Mouse (Mus musculus): ENCODE data around the gene Pou2f3.
A peak's percentile ranks its signal among the peaks of the same experiment; 100 is the strongest.

Gene Pou2f3

DNA sequence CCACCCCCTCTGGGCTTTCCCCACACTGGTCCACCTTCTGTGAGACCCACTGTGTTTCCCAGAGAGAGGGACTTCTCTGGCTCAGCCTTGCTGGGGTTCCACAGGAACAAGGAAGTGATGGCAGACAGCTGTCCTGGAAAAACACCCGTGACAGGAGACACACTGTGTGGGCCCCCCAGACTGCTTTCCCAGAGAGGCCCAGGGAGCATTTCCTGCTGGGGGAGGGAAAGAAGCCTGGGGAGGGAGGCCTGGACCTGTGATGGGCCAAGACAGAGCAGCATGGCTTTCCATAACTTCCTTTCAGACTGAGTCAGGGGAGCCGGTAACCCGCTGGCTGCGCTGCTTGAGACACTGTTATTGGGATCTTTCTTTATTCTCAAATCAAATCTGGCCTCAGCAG lies 20.7 kb upstream of the Pou2f3 start:
- no peak for DNase-seq (ENCODE audit: low spot score)

DNA sequence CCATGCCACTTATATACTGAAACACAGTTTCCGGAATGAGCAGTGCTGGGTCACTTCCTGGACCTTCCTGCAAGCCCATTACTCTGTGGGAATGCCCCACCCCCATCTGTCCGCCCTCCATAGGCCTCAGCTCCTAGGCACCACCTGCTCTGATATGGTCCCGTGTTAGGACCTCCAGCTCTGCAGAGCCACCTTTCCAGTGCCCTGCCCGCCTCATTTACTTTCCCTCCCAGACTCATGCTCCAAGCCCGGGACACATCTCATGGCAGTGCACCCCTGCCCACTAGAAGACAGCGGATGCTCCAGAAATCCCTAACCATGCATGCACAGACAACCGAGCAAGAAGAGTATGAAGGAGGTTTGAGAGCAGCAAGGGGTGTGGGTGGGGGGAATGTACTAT lies 19.8 kb upstream of the Pou2f3 start:
- DNase-seq (ENCODE audit: low spot score): no peak

DNA sequence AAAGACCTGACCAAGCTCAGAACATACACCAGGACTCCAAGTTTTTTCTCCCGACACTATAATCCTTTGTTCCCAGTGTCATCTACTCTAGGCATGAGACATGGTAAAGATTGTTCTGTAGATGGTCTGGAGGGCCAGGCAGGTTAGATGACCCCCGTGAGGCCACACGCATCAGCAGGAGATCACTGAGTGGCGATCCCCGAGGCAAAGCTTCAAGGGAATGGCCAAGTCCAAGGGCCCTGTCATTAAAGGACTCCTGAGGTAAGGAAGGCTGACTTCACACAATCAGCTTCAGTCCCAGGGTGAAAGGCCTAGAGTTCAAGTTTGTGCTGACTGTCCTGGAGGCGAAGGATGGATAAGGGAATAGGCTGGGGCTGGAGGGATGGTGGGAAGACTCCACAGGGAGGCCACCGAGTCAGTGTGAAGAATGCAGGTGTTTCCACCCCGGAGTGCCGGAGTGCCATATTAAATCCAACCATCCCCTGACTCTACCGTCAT lies 19.3 kb upstream of the Pou2f3 start:
- DNase-seq (ENCODE audit: low spot score): no peak

DNA sequence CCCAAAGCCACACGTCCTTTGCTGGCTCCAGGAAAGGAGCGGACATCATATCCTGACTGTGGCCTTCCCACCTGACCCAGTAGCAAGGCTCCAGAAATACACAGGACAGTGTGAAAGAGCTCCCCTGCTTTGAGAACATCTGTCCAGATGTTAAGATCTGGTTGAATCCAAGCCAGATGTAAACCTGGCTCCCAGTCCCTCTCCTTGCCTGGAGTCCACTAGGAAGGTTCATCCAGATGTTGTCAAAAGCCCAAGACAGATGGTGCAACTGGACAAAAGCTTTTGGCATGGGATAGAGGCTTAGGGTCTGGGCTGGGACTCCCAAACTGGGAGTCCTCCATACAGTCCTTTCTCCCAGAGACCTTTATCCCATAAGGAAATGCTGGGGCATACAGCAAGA lies 18.6 kb upstream of the Pou2f3 start:
- DNase-seq (ENCODE audit: low spot score): no peak

DNA sequence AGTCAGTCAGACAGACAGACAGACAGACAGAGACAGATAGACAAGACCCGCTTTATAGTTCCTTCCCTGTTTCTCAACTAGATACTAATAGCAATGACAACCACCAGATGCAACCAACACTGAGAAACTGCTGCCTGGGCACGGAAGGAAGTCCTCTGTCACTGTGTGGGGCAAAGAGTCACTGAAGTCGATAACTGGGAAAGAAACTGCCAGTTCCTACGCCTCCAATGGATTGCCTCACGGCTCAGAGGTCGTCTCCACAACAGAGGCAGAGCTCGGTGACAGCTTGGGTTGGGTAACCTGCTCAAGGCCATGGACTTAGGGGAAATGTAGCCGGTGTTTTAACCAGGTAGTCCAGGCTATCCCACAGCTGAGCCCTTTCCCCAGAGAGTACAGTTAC lies 17.5 kb upstream of the Pou2f3 start:
- peak; percentile 75 for DNase-seq (ENCODE audit: low spot score)

DNA sequence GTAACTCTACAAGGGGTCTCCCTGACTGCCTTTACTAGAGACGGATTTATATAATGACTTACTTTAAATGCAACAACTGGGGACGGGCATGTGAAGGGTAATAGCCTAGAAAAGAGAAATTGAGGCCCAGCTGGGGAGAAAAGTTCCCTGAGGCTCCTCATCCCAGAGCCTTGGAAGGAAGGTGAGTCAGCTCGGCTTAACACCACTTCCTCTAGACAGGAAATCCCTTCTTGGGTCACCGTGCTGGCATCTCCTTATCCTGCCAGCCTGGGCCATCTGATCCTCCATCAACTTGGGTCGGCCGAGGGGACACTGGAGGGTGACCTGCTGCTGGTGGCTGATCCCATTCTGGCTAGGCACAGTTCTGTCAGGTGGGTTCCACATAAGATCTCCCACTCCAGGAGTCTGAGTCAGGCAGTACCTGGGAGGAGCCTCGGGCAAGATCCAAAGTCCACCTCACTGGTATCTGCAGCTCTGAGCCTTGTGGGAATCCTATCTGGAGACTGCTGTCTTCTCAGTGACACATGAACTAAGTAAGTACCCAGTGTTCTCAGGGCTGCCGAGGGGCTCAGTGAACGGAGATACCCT lies 16.5 kb upstream of the Pou2f3 start:
- DNase-seq (ENCODE audit: low spot score): peak; percentile 85

DNA sequence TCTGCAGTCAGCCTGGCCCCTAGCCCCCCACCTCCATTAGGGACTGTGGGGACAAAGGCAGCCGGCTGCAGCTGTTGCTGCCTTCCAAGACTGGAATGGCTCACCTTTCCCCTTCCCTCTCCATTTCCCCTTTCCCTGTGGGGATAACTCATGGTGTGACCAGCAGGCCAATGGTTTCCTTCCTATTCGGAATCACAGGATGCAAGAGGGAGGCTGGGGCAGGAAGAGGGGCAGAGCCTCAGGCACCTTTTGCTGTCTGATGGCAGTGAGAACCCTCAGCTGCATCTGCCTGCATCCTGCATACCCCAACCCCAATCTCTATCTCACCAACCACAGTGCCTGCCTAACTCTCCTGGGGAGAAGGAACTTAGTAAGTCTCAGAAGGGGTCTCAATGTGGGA lies 15.3 kb upstream of the Pou2f3 start:
- no peak for DNase-seq (ENCODE audit: low spot score)

DNA sequence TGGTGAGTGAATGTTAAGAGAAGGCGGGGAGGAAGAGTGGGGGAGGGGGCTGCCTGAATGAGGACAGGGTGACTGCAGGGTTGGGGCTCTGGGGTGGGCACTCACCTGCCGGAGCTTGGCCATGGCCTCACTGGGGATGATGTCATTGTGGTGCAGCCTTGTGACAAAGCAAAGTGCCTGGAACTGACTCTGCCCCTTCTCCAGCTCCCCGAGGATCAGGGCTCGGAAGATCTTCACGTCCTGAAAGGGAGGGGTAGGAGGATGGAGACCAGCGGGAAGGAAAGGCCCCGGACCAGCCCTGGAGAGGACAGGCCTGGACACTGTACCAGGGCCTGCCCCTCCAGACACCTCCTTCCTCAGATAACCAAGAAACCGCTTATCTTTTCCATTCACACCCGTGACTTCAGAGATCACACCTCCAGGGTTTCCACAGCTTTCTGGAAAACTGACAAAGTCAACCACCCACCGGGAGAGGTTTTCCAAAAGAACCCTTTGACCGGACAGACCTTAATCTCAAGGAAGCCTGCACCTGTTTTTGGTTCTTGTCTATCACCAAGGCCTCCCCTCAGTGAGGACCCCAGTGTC lies 14.7 kb upstream of the Pou2f3 start:
- DNase-seq (ENCODE audit: low spot score): peak; percentile 43

DNA sequence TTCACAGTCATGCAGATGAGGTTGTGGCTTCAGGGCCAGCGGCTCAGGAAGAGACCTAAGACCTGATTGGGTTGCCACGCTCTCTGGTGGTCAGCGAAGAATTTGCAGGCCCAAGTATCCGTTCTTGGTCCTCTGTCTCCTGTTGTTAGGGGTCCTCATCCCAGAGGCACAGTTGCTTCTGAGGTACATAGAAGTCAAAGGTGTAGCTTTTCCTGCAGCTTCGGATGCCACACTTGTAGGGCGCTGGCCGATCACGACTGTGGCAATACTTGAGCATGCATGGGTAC lies 12.2 kb upstream of the Pou2f3 start:
- DNase-seq (ENCODE audit: low spot score): no peak

DNA sequence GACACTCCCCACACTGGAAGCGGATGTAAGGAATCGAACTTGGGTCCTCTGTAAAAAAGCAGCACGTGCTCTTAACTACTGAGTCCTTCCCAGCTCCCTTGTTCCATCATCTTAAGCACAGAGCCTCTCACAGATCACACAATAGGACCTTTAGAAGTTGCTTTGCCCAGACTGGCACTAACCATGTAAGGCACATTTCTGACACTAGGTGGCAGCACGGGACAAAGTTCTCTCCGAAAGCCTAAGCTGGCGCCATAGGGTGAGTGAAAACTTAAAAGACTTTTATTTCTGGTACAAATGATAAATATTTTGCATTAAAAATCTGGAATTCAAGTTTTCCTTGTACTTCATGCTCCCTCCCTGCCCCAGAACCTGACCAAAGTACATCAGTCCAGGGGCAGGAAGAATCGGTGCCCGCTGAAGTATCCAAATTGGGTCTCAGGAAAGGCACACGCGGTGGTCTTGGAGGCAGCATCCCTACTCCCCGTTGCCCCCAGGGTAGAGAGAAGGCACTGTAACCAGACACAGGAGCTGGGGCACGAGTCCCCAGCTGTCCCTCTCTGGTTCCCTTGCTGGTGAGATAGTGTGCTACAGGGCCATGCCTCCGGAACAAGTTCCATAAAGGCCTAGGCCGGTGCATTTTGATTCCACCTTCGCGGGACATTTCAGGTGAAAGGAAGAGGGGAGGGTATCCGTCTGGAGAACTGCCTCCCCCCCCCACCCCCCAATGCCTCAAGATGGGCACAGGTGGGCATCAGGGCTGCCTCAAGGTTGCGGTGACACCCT lies 11.7 kb upstream of the Pou2f3 start:
- peak; percentile 66 for DNase-seq (ENCODE audit: low spot score)

DNA sequence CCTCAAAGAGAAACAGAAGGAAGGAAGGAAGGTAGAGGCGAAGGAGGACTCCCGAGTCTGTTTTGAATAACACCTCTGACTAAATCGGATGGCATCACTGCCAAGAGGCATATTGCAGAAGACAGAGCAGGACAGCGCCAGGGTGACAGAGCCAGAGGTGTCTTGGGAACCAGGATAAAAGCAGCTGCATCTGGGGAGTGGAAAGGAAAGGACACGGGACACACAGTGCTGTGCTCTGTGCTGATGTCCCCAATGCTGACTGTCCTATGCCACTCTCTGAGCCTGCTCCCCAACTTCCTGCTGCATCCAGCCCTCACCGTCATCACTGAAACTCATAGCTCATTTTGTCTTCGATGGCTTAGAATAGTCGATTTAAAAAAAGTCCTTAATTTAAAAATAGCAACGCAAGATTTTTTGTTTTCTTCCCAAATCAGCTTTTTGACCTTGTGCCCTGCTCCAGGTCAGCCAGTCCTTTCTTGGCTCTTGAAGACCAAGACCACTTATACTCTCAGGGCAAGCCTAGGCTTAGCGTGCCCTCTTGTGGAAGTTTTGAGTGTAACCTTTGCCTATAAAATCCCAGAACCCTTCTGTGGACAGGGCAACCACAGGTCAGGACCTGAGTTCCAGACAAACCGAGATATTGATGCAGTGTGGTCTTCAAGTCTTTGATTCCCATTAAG lies 742 bp upstream of the Pou2f3 start:
- DNase-seq (ENCODE audit: low spot score): peak; percentile 58

DNA sequence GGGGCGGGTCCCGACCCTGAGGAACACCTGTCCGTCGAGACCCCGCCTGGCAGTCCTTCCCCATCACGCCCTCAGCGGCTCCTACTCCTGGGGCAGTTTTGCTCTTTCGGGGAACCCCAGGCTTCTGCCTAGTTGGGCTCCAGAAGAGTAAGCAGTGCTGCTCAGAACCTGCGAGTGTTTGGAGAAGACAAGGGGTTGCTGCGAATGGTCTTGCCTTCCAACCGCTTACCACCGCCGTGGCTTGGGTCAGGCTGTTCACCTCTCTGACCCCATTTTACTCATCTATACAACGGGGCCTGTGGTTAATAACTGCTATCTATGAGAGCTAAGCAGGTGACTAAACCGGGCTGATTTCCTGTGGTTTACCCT lies 4.2 kb downstream of the Pou2f3 start:
- DNase-seq (ENCODE audit: low spot score): no peak

DNA sequence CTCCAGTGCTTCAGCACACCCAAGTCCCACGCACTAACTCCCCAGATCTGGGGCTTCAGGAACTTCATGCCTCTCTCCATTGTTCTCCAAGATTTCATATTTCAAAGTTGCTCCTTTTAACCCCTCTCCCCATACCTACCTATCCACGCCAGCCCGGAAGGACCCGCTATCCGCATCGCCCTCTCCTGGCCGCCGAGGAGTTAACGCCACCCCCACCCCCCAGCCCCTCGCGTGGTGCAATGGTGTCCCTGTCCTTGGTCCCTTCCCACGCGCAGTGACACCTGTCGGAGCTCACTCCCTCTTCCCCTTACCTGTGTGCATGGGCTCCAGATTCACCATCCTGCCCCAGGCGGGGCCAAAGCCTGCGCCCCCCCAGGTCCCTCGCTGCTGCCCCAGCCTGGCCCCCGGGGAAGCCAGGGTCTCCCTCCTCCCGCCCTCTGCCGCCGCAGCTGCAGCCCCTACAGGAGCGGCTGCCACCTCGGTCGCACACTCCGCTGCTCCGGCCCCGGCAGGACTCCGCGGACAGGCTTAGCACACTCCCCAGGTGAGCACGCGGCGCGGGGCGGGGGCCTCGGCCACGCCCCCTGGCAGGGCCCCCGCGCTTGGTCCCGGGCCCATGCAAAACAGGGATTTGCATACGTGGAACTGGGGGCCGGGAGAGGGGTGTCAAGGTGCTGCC lies 4.7 kb downstream of the Pou2f3 start:
- DNase-seq (ENCODE audit: low spot score): no peak

DNA sequence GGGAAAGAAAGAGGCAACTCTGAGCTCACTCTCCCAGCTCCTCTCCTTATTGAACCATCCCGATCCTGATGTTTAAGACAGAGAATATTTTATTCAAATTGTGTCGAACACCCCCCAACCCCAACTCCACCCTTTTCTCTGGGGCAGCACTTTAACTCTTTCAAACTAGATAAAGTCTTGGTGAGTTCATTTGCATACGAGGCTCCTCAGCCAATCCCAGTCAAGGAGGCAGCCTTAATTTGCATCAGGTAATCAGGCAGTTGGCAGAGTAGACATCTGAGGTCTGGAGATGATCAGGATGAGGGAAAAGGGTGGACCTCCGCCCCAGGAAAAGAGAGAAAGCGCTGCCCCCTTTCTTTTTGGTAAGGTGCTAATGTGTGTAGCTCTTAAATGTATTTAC lies 10.0 kb downstream of the Pou2f3 start:
- DNase-seq (ENCODE audit: low spot score): no peak

DNA sequence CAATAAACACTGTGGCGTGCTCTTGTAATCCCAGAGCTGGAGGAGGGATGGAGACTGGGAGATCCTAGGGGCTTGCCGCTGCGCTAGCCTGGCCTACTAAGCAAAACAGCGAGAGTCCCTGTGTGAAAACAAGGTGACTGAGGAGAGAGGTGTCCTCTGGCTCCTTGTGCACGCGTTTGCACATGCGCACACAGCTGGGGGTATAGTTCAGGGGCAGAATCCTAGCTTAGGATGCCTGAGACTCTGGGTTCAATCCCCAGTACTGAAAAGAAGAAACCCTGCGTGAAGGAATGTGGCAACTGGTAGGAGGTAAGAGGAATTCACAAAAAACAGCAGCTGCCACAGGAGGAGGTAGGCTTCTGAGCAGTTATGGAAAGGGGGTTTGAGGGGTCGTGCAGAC lies 16.2 kb downstream of the Pou2f3 start:
- DNase-seq (ENCODE audit: low spot score): no peak

DNA sequence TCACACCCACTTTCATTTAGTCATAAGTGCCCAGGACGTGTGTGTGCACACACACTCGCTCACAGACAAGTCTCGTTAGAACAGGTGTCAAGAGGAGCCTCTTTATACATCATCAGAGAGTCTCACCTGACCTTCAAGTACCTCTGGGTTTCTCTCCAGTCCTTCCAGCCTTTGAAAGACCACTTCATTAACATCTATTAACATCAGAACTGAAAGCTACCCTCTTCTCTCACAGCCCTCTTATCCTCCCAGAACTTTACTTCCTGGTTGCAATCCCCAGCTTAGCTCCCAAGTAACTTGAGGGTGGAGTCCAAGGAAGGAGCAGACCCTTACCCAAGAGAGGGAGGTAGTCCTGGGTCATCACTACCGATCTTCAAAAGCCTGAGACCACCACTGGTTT lies 18.6 kb downstream of the Pou2f3 start:
- DNase-seq (ENCODE audit: low spot score): no peak

DNA sequence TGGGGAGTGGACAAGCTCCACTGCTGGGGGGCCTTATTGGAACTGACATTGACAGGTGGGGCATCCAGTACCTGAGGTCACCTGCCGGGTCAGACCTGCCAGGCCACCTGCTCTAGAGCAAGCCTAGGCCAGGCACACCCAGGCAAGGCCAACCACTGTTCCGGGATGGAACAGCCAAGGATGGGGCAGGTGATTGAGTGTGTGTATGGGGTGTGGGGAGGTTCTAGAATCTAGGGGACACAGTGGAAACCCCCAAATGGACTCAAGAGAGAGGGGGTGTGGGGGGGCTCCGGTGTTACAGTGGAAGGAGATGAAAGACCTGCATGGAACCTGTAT lies 21.2 kb downstream of the Pou2f3 start:
- no peak for DNase-seq (ENCODE audit: low spot score)

DNA sequence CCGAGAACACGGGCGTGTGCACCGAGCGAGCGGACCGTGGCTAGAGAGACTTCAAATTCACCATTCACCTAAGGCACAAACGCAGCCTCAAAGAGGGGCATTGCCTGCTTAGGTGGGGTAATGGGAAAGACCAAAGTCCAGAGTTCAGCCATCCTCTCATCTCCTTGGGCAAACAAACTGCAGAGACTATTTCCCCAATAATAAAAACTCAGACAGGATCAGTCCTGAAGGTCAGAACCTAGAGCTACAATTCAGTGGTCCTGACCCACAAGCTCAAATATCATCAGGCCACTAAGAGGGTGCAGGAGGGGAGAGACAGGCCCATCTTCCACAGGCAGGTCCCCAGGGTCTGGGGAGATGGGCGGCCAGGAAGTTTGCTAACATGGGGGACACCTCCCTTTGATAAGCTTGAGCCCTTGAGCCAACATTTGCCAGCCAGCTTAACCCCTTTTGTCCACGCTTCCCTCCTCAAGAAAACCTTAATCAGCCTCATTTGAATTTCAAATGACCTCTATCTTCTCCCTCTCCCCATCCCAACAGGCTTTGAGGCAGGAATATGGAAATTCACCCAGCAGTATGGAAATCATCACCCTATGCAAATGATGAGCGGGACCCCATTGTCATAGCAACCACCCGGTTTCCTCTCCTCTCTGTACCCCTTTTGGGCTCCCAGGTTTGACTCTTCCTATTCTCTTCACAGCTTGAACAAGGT lies 21.7 kb downstream of the Pou2f3 start:
- no peak for DNase-seq (ENCODE audit: low spot score)

DNA sequence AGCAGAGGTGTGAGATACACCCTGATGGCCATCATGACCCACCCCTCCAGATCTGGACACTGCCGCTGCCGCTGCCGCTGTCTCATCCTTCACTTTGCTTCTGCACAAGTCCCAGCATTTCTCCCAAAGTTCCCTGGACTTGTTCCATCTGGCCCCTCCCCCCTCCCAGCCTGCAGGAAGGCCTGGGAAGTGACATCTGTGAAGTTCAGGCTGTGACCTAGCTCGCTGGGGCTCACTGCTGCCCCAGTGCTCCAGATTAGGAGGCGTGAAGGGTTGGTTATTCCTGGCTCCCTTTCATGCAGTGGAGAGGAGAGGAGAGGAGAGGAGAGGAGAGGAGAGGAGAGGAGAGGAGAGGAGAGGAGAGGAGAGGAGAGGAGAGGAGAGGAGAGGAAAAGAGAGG lies 30.6 kb downstream of the Pou2f3 start:
- no peak for DNase-seq (ENCODE audit: low spot score)

DNA sequence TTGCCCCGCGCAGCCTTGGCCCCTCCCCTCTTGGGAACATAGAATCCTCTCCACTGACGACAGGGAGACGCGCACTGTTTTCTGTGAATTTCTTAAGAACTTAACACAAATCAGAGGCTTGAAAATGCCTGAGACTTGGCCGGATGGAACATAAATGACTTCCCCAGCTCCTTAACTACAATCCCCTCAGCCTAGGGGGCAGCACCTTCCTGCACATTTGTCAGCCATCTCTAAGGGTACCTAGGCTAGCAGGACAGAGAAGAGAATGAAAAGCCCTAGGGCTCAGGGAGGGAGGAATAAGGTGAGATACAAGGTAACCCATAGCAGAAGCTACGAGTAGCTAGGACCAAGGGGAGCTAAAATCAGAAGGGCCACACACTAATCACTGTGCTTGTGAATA lies 32.0 kb downstream of the Pou2f3 start:
- DNase-seq (ENCODE audit: low spot score): no peak

DNA sequence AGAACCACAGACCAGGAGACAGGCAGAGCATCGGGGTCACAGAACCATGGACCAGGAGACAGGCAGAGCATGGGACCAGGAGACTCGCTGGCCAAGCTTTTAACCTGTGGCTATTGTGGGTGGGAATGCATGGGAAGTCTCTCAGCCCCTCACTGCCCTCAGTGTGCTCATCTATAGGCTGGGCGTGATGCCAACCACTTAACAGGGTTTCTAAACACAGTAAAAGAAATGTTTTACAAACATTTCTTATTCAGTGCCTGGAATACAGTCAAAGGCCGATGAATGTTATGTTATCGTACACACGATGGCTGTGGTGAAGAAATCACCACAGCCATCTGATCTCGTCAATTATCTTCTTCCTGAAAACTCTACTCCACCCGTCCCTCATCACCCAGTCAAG lies 43.1 kb downstream of the Pou2f3 start:
- no peak for DNase-seq (ENCODE audit: low spot score)

DNA sequence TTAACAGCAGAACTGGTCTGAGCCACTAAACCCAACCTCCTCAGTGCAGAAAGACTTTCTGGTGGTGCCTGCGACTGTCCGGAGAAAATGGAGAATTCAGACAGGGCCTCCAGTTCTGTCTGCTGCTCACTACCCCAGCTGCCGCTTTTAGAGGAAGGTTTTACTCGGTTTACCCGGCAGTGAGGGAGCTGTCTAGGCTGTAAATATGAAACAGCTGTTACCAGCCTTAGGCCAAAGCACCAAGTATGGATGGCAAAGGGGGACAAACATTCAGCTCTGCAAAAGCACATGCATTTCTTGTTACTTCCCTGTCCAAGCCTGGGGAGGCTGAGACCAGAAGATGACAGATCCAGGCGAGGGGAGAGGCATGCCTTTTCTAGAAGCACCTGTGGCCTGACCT lies 43.8 kb downstream of the Pou2f3 start:
- DNase-seq (ENCODE audit: low spot score): no peak
